9 mouse cellular contexts compared by ENCODE assay signal in genomic region chr14:57999402-57999734, GRCm38 (mm10). TPM values are rescaled to one million over a fixed set of nuclear protein-coding genes. Genes with fewer than 3 reads are reported as not detected.
DNase-seq lines count a peak whose midpoint lies in the region; ATAC-seq and TF ChIP-seq lines count a peak whose summit lies in the region.
"Had no signal": no experiment of that assay in that cellular context is flagged by ENCODE, and none has a peak within 500 bp of the region (broad histone marks: within the 10 kb centered on the region; RNA-seq: fewer than 3 reads in every experiment).

No protein-coding gene starts in this region.

- DNase-seq in heart, adult 9 months (ENCODE audit: low spot score in 2 of 2), result no peak
- no peak for DNase-seq in yolk sac, embryonic 10.5 days (ENCODE audit: low spot score)
- DNase-seq in frontal cortex, postnatal 36 days (ENCODE audit: low spot score in 2 of 2), result no peak
- DNase-seq in left cerebral cortex, adult 18-20 months (ENCODE audit: low spot score in 2 of 2), result no peak

- peaks cover 7% of the 10 kb centered on the region; the same call in 1 of the 2 replicates for H3K4me1 ChIP-seq in heart, embryonic 11.5 days (ENCODE audit: control insufficient read depth, insufficient read depth, low read length)
- no peaks in the 10 kb centered on the region; the same call in 1 of the 2 replicates for H3K4me1 ChIP-seq in E14TG2a.4 (replicated peaks; ENCODE audit: low read depth, low read length)
- peaks cover 15% of the 10 kb centered on the region for H3K4me1 ChIP-seq in forebrain, embryonic 15.5 days
- peaks cover 12% of the 10 kb centered on the region for H3K4me1 ChIP-seq in liver, embryonic 16.5 days (ENCODE audit: control insufficient read depth, low read depth, low read length)

- peak overlapping the region; percentile 92 for H3K4me3 ChIP-seq in heart, embryonic 11.5 days (ENCODE audit: low read depth, low read length)
- H3K4me3 ChIP-seq in E14TG2a.4 (replicated peaks; ENCODE audit: low read length), result peak overlapping the region; percentile 88
- H3K4me3 ChIP-seq in forebrain, embryonic 15.5 days, result peak overlapping the region; percentile 69
- H3K4me3 ChIP-seq in liver, embryonic 16.5 days (ENCODE audit: low read depth, low read length), result peak overlapping the region; percentile 90

- ATAC-seq in heart, embryonic 11.5 days (replicated peaks; ENCODE audit: insufficient number of reproducible peaks, low FRiP score, low TSS enrichment), result no peak
- no peak for ATAC-seq in forebrain, embryonic 15.5 days (replicated peaks)
- no peak for ATAC-seq in liver, embryonic 16.5 days (ENCODE audit: low read depth)

- no peaks in the 10 kb centered on the region for H3K27me3 ChIP-seq in heart, embryonic 11.5 days (ENCODE audit: control insufficient read depth, insufficient read depth, low read length)
- peaks cover 22% of the 10 kb centered on the region for H3K27me3 ChIP-seq in E14TG2a.4 (ENCODE audit: insufficient read depth, low read length)
- no peaks in the 10 kb centered on the region for H3K27me3 ChIP-seq in forebrain, embryonic 15.5 days
- no peaks in the 10 kb centered on the region for H3K27me3 ChIP-seq in liver, embryonic 16.5 days (ENCODE audit: control insufficient read depth, insufficient read depth, low read depth, low read length)

- no peaks in the 10 kb centered on the region for H3K9me3 ChIP-seq in heart, embryonic 11.5 days (replicated peaks; ENCODE audit: control insufficient read depth, low read length)
- H3K9me3 ChIP-seq in E14TG2a.4 (ENCODE audit: low read length), result peaks cover 12% of the 10 kb centered on the region
- H3K9me3 ChIP-seq in forebrain, embryonic 15.5 days, result no peaks in the 10 kb centered on the region
- H3K9me3 ChIP-seq in liver, embryonic 16.5 days (replicated peaks; ENCODE audit: control insufficient read depth, low read length), result no peaks in the 10 kb centered on the region

- WGBS in heart, embryonic 11.5 days (ENCODE audit: insufficient replicate concordance), result 30% methylated on average over 5 of the region's 5 CpGs
- 38% methylated on average over 5 of the region's 5 CpGs for WGBS in forebrain, embryonic 15.5 days
- 34% methylated on average over 5 of the region's 5 CpGs for WGBS in liver, embryonic 16.5 days (ENCODE audit: insufficient replicate concordance)

- no peak overlapping the region for H3K27ac ChIP-seq in heart, embryonic 11.5 days (ENCODE audit: low read depth, low read length)
- peak overlapping the region; percentile 69 for H3K27ac ChIP-seq in forebrain, embryonic 15.5 days (replicated peaks)
- no peak overlapping the region for H3K27ac ChIP-seq in liver, embryonic 16.5 days (ENCODE audit: low read length)
- H3K27ac ChIP-seq: macrophage had no signal

- peak overlapping the region; percentile 80 for H3K4me2 ChIP-seq in heart, embryonic 11.5 days
- peak overlapping the region; percentile 70 for H3K4me2 ChIP-seq in forebrain, embryonic 15.5 days (replicated peaks)
- peak overlapping the region; percentile 63 for H3K4me2 ChIP-seq in liver, embryonic 16.5 days (ENCODE audit: low read depth, low read length)

- TF ChIP-seq CTCF in E14TG2a.4 (conservative IDR thresholded peaks at IDR 0.05; ENCODE audit: low read length), result 0 out of 2 replicates have a peak, but pooled peaks have one; percentile 4

- H3K36me3 ChIP-seq in heart, embryonic 11.5 days (ENCODE audit: control insufficient read depth, insufficient read depth, low read length), result no peaks in the 10 kb centered on the region
- no peaks in the 10 kb centered on the region for H3K36me3 ChIP-seq in E14TG2a.4 (ENCODE audit: insufficient read depth, low read length)
- no peaks in the 10 kb centered on the region for H3K36me3 ChIP-seq in forebrain, embryonic 15.5 days
- H3K36me3 ChIP-seq in liver, embryonic 16.5 days (ENCODE audit: control insufficient read depth, insufficient read depth), result no peaks in the 10 kb centered on the region

- H3K9ac ChIP-seq in heart, embryonic 11.5 days (ENCODE audit: low read depth, low read length), result peak overlapping the region; percentile 95; the same call in 1 of the 2 replicates
- no peak overlapping the region for H3K9ac ChIP-seq in forebrain, embryonic 15.5 days (replicated peaks)
- peak overlapping the region; percentile 87; the same call in 1 of the 2 replicates for H3K9ac ChIP-seq in liver, embryonic 16.5 days (ENCODE audit: low read depth, low read length)

RNA-seq across cellular contexts. Expression of gene Micu2, which starts 0.3 kb away (rescaled TPM):
- polyA plus RNA-seq in heart, embryonic 11.5 days (2014; fragmentation: Nextera tagmentation; extraction: Ambion mirVana), result 55.9 and 81.0 TPM in 2 replicates
- polyA plus RNA-seq in forebrain, embryonic 15.5 days (2015; fragmentation: Nextera tagmentation; extraction: Ambion mirVana), result 68.8 and 71.9 TPM in 2 replicates
- 34.1 and 34.3 TPM in 2 replicates for polyA plus RNA-seq in liver, embryonic 16.5 days (2015; fragmentation: Nextera tagmentation; extraction: Ambion mirVana)
- total RNA-seq in left cerebral cortex, adult 18-20 months (2021), result 10 to 100 TPM; 23.4 to 25.4 TPM
